Mouse (Mus musculus): ENCODE results near the gene Grik4. TPM values are rescaled to one million over a fixed set of nuclear protein-coding genes. Genes with fewer than 3 reads are reported as not detected.

Grik4 gene
- polyA plus RNA-seq, 1 experiment from 2014 or later, result 1.7 TPM

DNA sequence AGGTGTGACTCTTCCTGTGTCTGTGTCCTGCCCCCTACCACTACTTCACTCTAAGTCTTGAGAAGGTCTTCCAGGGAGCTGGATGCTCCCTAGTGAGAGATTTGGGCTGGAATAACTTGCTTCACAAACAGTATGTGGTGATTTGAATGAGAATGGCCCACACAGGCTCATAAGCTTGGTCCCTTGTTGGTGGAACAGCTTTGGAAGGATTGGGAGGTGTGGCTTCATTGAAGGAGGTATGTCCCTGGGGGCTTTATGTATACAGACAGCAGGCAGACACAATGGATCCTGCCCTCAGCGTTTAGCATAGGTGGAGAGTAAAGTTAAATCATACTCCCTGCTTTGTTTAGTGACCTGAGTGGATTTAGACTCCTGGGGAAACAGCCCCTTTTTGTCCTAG is 282.8 kb downstream of the Grik4 start:
- peaks cover 9% of the 10 kb centered on the region for H3K4me1 ChIP-seq
- no peaks in the 10 kb centered on the region for H3K27me3 ChIP-seq (ENCODE audit: low read depth, poor library complexity, severe bottlenecking)
- no peak for DNase-seq (ENCODE audit: low spot score)
- 56% methylated on average over 1 of the region's 1 CpGs for WGBS
- no peak overlapping the region for H3K27ac ChIP-seq (replicated peaks)
- no peak overlapping the region for H3K4me3 ChIP-seq
- no peaks in the 10 kb centered on the region for H3K36me3 ChIP-seq
- H3K9me3 ChIP-seq (replicated peaks), result no peaks in the 10 kb centered on the region

GRCm38 (mm10) chr9:42652756-42653155 is 291.5 kb downstream of the Grik4 start:
- H3K9me3 ChIP-seq (replicated peaks), result no peaks in the 10 kb centered on the region
- H3K4me3 ChIP-seq, result no peak overlapping the region
- H3K27ac ChIP-seq (replicated peaks), result peak overlapping the region; percentile 53; the same call in 1 of the 2 replicates
- H3K4me1 ChIP-seq, result peaks cover 34% of the 10 kb centered on the region
- WGBS, result 82% methylated on average over 2 of the region's 2 CpGs
- H3K27me3 ChIP-seq (ENCODE audit: low read depth, poor library complexity, severe bottlenecking), result no peaks in the 10 kb centered on the region
- DNase-seq (ENCODE audit: low spot score), result peak; percentile 40
- H3K36me3 ChIP-seq, result no peaks in the 10 kb centered on the region

DNA sequence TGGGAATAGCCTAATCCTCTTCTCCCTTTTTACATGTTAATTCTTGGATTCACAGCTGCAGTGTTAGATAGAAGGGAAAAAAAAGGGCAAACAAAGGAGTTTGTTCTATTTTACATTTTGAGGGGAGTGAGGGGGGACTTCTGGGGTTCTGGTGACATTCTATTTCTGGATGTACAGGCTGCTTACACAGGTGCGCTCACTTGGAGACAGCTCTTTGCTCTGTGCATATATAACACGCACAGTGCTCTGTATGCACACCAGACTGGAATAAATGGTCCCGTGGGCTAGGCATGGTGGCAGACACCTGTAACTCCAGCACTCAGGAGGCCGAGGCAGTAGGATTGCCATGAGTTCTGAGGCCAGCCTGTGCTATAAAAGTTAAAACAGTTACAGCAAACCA is 292.0 kb downstream of the Grik4 start:
- Histone ChIP-seq H3K27ac (replicated peaks) (peak overlapping the region; percentile 53), H3K9me3 (replicated peaks) (no peaks in the 10 kb centered on the region), H3K4me3 (no peak overlapping the region), H3K27me3 (ENCODE audit: low read depth, poor library complexity, severe bottlenecking) (no peaks in the 10 kb centered on the region), H3K36me3 (no peaks in the 10 kb centered on the region), H3K4me1 (peaks cover 34% of the 10 kb centered on the region)
- no peak for DNase-seq (ENCODE audit: low spot score)
- WGBS, result 53% methylated on average over 4 of the region's 4 CpGs

GRCm38 (mm10) chr9:42649872-42650271 is 294.4 kb downstream of the Grik4 start:
- Histone ChIP-seq H3K36me3 (no peaks in the 10 kb centered on the region), H3K9me3 (replicated peaks) (no peaks in the 10 kb centered on the region), H3K4me3 (no peak overlapping the region), H3K27ac (replicated peaks) (no peak overlapping the region), H3K27me3 (ENCODE audit: low read depth, poor library complexity, severe bottlenecking) (no peaks in the 10 kb centered on the region), H3K4me1 (peaks cover 28% of the 10 kb centered on the region)
- no peak for DNase-seq (ENCODE audit: low spot score)
- WGBS, result 72% methylated on average over 5 of the region's 5 CpGs

- 83% methylated on average over 3 of the region's 3 CpGs for whole genome bisulfite sequencing
- H3K9me3 ChIP-seq (replicated peaks), result no peaks in the 10 kb centered on the region
- no peak overlapping the region for H3K27ac ChIP-seq (replicated peaks)
- no peak for DNase-seq (ENCODE audit: low spot score)
- no peak overlapping the region for H3K4me3 ChIP-seq
- H3K27me3 ChIP-seq (ENCODE audit: low read depth, poor library complexity, severe bottlenecking), result no peaks in the 10 kb centered on the region
- H3K36me3 ChIP-seq, result no peaks in the 10 kb centered on the region
- H3K4me1 ChIP-seq, result peaks cover 29% of the 10 kb centered on the region
These were observed 296.2 kb downstream of the Grik4 start for GRCm38 (mm10) chr9:42648051-42648450.

GRCm38 (mm10) chr9:42647596-42647995 is 296.7 kb downstream of the Grik4 start:
- Histone ChIP-seq H3K27me3 (ENCODE audit: low read depth, poor library complexity, severe bottlenecking) (no peaks in the 10 kb centered on the region), H3K36me3 (no peaks in the 10 kb centered on the region), H3K4me3 (no peak overlapping the region), H3K9me3 (replicated peaks) (no peaks in the 10 kb centered on the region), H3K27ac (replicated peaks) (no peak overlapping the region), H3K4me1 (peaks cover 31% of the 10 kb centered on the region)
- no peak for DNase-seq (ENCODE audit: low spot score)
- WGBS, result 77% methylated on average over 3 of the region's 3 CpGs

DNA sequence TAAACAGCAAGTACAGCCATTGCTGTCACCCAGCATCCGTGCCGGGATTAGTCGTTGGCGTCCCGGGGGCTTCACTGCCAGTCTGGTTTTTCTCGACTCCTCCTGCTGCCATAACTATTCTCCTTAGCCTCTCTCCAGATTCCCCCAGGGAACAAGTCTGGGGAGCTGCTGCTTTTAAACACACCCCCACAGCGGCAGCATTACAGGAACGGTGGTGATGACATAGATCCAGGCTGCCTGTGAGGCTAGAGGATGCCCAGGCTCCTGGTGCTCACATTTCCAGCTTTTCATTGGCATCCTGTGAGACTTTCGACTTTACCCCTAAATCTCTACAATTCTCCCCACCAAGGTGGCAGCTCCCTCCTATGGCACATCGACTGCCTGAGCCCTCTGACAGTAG is 297.5 kb downstream of the Grik4 start:
- no peaks in the 10 kb centered on the region for H3K36me3 ChIP-seq
- H3K27me3 ChIP-seq (ENCODE audit: low read depth, poor library complexity, severe bottlenecking), result peaks cover 4% of the 10 kb centered on the region; the same call in 1 of the 2 replicates
- WGBS, result 79% methylated on average over 10 of the region's 10 CpGs
- H3K4me3 ChIP-seq, result no peak overlapping the region
- H3K27ac ChIP-seq (replicated peaks), result no peak overlapping the region
- no peaks in the 10 kb centered on the region for H3K9me3 ChIP-seq (replicated peaks)
- DNase-seq (ENCODE audit: low spot score), result no peak
- H3K4me1 ChIP-seq, result peaks cover 31% of the 10 kb centered on the region

DNA sequence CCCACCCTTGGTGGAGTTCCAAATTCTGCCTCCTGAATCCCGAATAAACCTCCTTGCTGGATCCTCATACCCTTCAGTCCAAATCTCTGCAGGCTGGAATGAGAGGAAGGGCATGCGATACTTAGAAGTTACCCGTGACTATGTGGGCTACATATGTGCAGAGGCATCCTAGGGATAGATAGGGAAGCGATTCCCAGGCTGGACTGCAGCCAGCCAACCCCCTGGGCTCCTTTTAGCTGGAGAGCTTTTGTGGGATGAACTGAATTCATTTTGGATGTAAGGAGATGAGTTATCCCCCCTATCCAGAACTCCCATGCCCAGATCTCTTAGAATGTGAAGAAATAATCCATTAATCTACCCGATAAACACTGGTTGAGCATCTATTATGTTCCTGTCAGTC is 299.1 kb downstream of the Grik4 start:
- H3K4me3 ChIP-seq, result no peak overlapping the region
- H3K4me1 ChIP-seq, result peaks cover 21% of the 10 kb centered on the region
- no peak for DNase-seq (ENCODE audit: low spot score)
- H3K36me3 ChIP-seq, result no peaks in the 10 kb centered on the region
- no peaks in the 10 kb centered on the region for H3K9me3 ChIP-seq (replicated peaks)
- H3K27ac ChIP-seq (replicated peaks), result no peak overlapping the region
- peaks cover 6% of the 10 kb centered on the region; the same call in 1 of the 2 replicates for H3K27me3 ChIP-seq (ENCODE audit: low read depth, poor library complexity, severe bottlenecking)
- WGBS, result 91% methylated on average over 5 of the region's 5 CpGs

DNA sequence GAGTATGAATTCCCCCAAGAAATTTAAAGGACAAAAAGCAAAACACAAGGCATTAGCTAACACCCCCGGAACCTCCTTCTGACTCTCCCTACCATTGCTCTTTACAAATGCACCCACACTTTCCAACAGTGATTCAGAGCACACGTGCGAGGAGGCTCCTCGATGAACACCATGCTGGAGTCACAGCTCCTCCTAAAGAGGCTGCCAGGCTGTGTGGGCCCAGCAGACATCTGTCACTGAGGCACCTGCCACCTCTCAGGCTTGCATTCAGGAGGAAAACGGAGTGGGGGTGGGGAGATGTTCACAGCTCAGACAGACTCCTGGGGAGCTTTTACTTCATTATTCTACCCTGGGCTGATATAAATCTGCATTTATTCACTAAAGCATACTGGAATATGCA is 301.5 kb downstream of the Grik4 start:
- 52% methylated on average over 5 of the region's 5 CpGs for WGBS
- Histone ChIP-seq H3K9me3 (replicated peaks) (no peaks in the 10 kb centered on the region), H3K27ac (replicated peaks) (no peak overlapping the region), H3K36me3 (no peaks in the 10 kb centered on the region), H3K27me3 (ENCODE audit: low read depth, poor library complexity, severe bottlenecking) (peaks cover 6% of the 10 kb centered on the region; the same call in 1 of the 2 replicates), H3K4me3 (no peak overlapping the region), H3K4me1 (peaks cover 40% of the 10 kb centered on the region)
- no peak for DNase-seq (ENCODE audit: low spot score)

DNA sequence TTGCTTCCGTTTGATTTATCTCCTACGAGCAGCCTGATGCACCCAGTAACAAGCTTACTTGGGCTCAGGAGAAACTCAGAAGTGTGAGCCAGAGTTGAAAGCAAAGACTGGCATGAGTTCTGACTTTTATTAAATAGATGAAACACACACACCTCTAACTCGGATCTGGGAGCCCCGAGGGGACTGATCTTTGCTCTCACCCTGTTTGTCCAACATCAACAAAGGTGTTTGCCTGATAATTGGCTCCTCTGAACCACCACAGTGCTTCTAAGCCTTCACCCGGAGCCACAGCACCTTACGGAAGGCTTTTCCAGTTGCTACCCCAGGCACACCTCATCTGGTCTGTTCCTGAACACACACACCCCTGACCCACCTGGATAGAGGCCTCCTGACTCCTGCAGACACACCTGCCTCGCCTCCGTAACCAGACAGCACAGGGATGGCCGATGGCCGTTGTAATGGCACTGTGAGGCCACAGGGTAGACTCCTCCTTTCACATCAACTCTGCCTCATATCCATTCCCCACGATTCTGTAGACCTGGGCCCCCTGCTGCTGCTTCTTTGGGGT is 302.7 kb downstream of the Grik4 start:
- WGBS, result 77% methylated on average over 11 of the region's 11 CpGs
- peaks cover 42% of the 10 kb centered on the region for H3K4me1 ChIP-seq
- no peak overlapping the region for H3K27ac ChIP-seq (replicated peaks)
- H3K36me3 ChIP-seq, result no peaks in the 10 kb centered on the region
- peaks cover 6% of the 10 kb centered on the region; the same call in 1 of the 2 replicates for H3K27me3 ChIP-seq (ENCODE audit: low read depth, poor library complexity, severe bottlenecking)
- H3K4me3 ChIP-seq, result no peak overlapping the region
- no peak for DNase-seq (ENCODE audit: low spot score)
- H3K9me3 ChIP-seq (replicated peaks), result no peaks in the 10 kb centered on the region

GRCm38 (mm10) chr9:42636446-42636845 is 307.8 kb downstream of the Grik4 start:
- no peaks in the 10 kb centered on the region for H3K36me3 ChIP-seq
- DNase-seq (ENCODE audit: low spot score), result no peak
- H3K27ac ChIP-seq (replicated peaks), result no peak overlapping the region
- H3K9me3 ChIP-seq (replicated peaks), result no peaks in the 10 kb centered on the region
- H3K4me3 ChIP-seq, result no peak overlapping the region
- H3K27me3 ChIP-seq (ENCODE audit: low read depth, poor library complexity, severe bottlenecking), result no peaks in the 10 kb centered on the region; the same call in 1 of the 2 replicates
- peaks cover 26% of the 10 kb centered on the region for H3K4me1 ChIP-seq
- WGBS, result 79% methylated on average over 10 of the region's 10 CpGs

GRCm38 (mm10) chr9:42631479-42631878 is 312.8 kb downstream of the Grik4 start:
- WGBS, result 94% methylated on average over 4 of the region's 4 CpGs
- DNase-seq (ENCODE audit: low spot score), result no peak
- no peaks in the 10 kb centered on the region for H3K36me3 ChIP-seq

DNA sequence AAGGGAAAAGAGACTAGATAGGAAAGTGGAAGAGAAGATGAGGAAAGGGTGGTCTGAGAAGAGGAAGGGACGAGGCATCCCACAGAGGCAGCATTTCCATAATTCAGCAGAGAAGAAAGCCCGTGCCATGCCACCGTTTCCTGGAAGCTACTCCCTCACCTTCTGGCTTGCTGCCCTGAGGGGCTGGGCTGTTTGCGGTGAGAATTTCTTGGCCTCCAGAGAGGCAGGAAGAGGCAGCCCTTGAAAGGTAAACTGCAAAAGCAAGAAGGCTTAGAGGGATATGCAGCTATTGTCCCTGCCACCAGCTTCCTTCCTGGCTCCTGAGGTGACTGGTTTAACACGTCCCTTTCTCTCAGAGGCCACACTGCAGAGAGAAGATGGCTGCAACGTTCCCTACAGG is 316.7 kb downstream of the Grik4 start:
- Histone ChIP-seq H3K27me3 (ENCODE audit: low read depth, poor library complexity, severe bottlenecking) (no peaks in the 10 kb centered on the region), H3K27ac (replicated peaks) (0 out of 2 replicates have a peak overlapping the region, but pooled peaks have one; percentile 33), H3K4me1 (peaks cover 24% of the 10 kb centered on the region), H3K4me3 (no peak overlapping the region), H3K36me3 (no peaks in the 10 kb centered on the region), H3K9me3 (replicated peaks) (no peaks in the 10 kb centered on the region)
- no peak for DNase-seq (ENCODE audit: low spot score)
- 47% methylated on average over 6 of the region's 6 CpGs for WGBS

More at GRCm38 (mm10) chr9:42631479-42631878, 312.8 kb downstream of the Grik4 start:
- Histone ChIP-seq H3K9me3 (replicated peaks) (no peaks in the 10 kb centered on the region), H3K4me3 (no peak overlapping the region), H3K27ac (replicated peaks) (no peak overlapping the region), H3K4me1 (peaks cover 13% of the 10 kb centered on the region), H3K27me3 (ENCODE audit: low read depth, poor library complexity, severe bottlenecking) (no peaks in the 10 kb centered on the region; the same call in 1 of the 2 replicates)
